Mouse (Mus musculus) liver, embryonic 16.5 days (tissue): ENCODE data around the gene Rtl6. TPM values are rescaled to one million over a fixed set of nuclear protein-coding genes. Genes with fewer than 3 reads are reported as not detected.

Experiments
- ATAC-seq: fragments of 200-750 bp; cut with Nextera tagmentation; 2 replicates; pipeline ENCODE4 v1.8.0; 2017; ENCODE audit warnings: low read depth, mild to moderate bottlenecking, moderate number of reproducible peaks, moderate library complexity
- H3K27ac ChIP-seq: fragments of 300-500 bp; sonication (generic); 2 replicates; pipeline ENCODE4 v1.5.1; 2014; ENCODE audit warnings: mild to moderate bottlenecking, low read length
- H3K27me3 ChIP-seq: fragments of 300-500 bp; sonication (generic); 2 replicates; pipeline ENCODE4 v1.6.1; 2014; ENCODE audit warnings: low read depth, low read length, mixed read lengths; ENCODE audit not compliant: control insufficient read depth, insufficient read depth
- H3K36me3 ChIP-seq: fragments of 300-500 bp; sonication (generic); 2 replicates; pipeline ENCODE4 v1.6.1; 2014; ENCODE audit warnings: mild to moderate bottlenecking; ENCODE audit not compliant: control insufficient read depth, insufficient read depth
- H3K4me1 ChIP-seq: fragments of 300-500 bp; sonication (generic); 2 replicates; pipeline ENCODE4 v1.6.1; 2014; ENCODE audit warnings: low read depth, low read length, mixed read lengths; ENCODE audit not compliant: control insufficient read depth
- H3K4me2 ChIP-seq: fragments of 300-500 bp; sonication (generic); 2 replicates; pipeline ENCODE4 v1.6.1; 2014; ENCODE audit warnings: low read depth, low read length, mixed read lengths
- H3K4me3 ChIP-seq: fragments of 300-500 bp; sonication (generic); 2 replicates; pipeline ENCODE4 v1.5.1; 2014; ENCODE audit warnings: low read depth, mild to moderate bottlenecking, low read length
- H3K9ac ChIP-seq: fragments of 300-500 bp; sonication (generic); 2 replicates; pipeline ENCODE4 v1.6.1; 2014; ENCODE audit warnings: low read depth, low read length
- H3K9me3 ChIP-seq: fragments of 300-500 bp; sonication (generic); replicated peaks from 2 replicates; pipeline ENCODE4 v1.6.1; 2016; ENCODE audit warnings: low read length; ENCODE audit not compliant: control insufficient read depth
- WGBS: fragments of 180-500 bp; shearing (Covaris S2); extraction: QIAGEN DNeasy Blood & Tissue Kit; methylation state at CpG from one replicate; pipeline ENCODE4 v1.1.7; 2014; ENCODE audit not compliant: insufficient replicate concordance; 5-methylcytosine and 5-hydroxymethylcytosine counted together
- polyA plus RNA-seq: library from polyadenylated mRNA; unstranded; fragments of >200 nt; fragmentation: Nextera tagmentation; extraction: Ambion mirVana; gene quantifications from 2 replicates; pipeline ENCODE4 v1.2.1, GENCODE M21; 2015

Rtl6 gene
- polyA plus RNA-seq, 1 experiment from 2014 or later: 1.0 TPM

GRCm38 (mm10) chr15:84592240-84592639, 34.6 kb upstream of the Rtl6 start:
- H3K4me2 ChIP-seq: no peak overlapping the region
- no peak overlapping the region for H3K9ac ChIP-seq
- no peaks in the 10 kb centered on the region; the same call in 1 of the 2 replicates for H3K4me1 ChIP-seq
- 45% methylated on average over 5 of the region's 5 CpGs for WGBS
- H3K9me3 ChIP-seq: no peaks in the 10 kb centered on the region
- H3K27me3 ChIP-seq: no peaks in the 10 kb centered on the region
- no peak overlapping the region for H3K27ac ChIP-seq
- H3K4me3 ChIP-seq: no peak overlapping the region
- ATAC-seq: no peak
- H3K36me3 ChIP-seq: no peaks in the 10 kb centered on the region

DNA sequence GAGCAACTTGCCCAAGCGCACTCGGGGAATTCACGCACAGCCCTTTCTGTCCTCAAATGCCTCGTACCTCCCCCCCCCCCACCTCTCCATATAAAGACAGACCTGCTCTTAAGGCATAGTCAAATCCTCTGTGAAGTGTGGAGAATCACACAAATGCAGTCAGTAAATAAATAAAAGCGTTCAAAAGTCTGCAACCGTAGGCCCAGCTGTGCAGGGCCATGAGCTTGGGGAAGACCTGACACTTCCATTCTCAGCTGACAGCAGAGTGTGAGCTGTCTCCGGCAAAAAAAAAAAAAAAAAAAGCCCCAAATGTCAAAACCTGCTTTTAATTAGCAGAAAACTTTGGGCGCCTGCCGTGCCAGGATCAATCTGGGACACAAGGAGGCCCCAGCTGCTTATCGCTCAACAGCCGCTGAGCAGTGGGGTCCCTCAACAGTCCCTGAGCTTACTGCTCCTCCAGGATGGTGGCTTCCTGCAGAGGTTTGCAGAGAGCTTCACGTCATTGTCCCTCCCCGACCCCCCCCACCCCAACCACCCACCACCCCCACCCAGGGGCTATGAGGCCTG, 34.0 kb upstream of the Rtl6 start:
- H3K9me3 ChIP-seq: no peaks in the 10 kb centered on the region
- H3K9ac ChIP-seq: no peak overlapping the region
- H3K4me3 ChIP-seq: no peak overlapping the region
- ATAC-seq: no peak
- H3K4me1 ChIP-seq: no peaks in the 10 kb centered on the region; the same call in 1 of the 2 replicates
- H3K27ac ChIP-seq: no peak overlapping the region
- 52% methylated on average over 13 of the region's 13 CpGs for WGBS
- H3K27me3 ChIP-seq: no peaks in the 10 kb centered on the region
- no peaks in the 10 kb centered on the region for H3K36me3 ChIP-seq
- H3K4me2 ChIP-seq: no peak overlapping the region

GRCm38 (mm10) chr15:84588371-84588821, 30.8 kb upstream of the Rtl6 start:
- Histone ChIP-seq H3K36me3 (no peaks in the 10 kb centered on the region), H3K4me2 (no peak overlapping the region), H3K27ac (no peak overlapping the region), H3K9ac (no peak overlapping the region), H3K9me3 (no peaks in the 10 kb centered on the region), H3K27me3 (no peaks in the 10 kb centered on the region), H3K4me3 (no peak overlapping the region), H3K4me1 (no peaks in the 10 kb centered on the region; the same call in 1 of the 2 replicates)
- 42% methylated on average over 4 of the region's 4 CpGs for WGBS
- ATAC-seq: no peak

DNA sequence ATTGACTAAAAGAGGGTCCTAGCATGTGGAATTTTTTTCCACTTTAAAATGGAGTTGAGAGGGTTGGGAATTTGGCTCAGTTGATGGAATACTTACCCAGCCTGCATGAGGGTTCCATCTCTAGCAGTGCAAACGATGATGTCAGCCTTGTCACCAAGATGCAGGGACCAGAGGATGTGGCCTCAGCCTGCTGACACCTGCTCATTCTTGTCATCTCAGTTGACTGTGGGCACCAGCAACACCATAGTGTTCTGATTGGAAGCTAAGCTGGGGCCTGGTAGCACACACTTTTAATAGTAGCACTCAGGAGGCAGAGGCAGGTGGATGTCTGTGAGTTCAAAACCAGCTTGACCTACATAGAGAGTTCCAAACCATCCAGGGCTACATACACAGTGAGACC, 21.0 kb upstream of the Rtl6 start:
- H3K36me3 ChIP-seq: no peaks in the 10 kb centered on the region
- no peak overlapping the region for H3K27ac ChIP-seq
- no peaks in the 10 kb centered on the region for H3K27me3 ChIP-seq
- no peak overlapping the region for H3K4me2 ChIP-seq
- no peak overlapping the region for H3K9ac ChIP-seq
- no peaks in the 10 kb centered on the region; the same call in 1 of the 2 replicates for H3K9me3 ChIP-seq
- ATAC-seq: no peak
- H3K4me1 ChIP-seq: no peaks in the 10 kb centered on the region
- WGBS: 55% methylated on average over 1 of the region's 1 CpGs
- H3K4me3 ChIP-seq: no peak overlapping the region

- Histone ChIP-seq H3K4me1 (no peaks in the 10 kb centered on the region), H3K9me3 (no peaks in the 10 kb centered on the region; the same call in 1 of the 2 replicates), H3K36me3 (no peaks in the 10 kb centered on the region), H3K27ac (no peak overlapping the region), H3K4me2 (no peak overlapping the region), H3K9ac (no peak overlapping the region), H3K27me3 (no peaks in the 10 kb centered on the region), H3K4me3 (no peak overlapping the region)
- ATAC-seq: no peak
- 60% methylated on average over 4 of the region's 4 CpGs for WGBS
Measured at GRCm38 (mm10) chr15:84577019-84577418, 19.4 kb upstream of the Rtl6 start.

DNA sequence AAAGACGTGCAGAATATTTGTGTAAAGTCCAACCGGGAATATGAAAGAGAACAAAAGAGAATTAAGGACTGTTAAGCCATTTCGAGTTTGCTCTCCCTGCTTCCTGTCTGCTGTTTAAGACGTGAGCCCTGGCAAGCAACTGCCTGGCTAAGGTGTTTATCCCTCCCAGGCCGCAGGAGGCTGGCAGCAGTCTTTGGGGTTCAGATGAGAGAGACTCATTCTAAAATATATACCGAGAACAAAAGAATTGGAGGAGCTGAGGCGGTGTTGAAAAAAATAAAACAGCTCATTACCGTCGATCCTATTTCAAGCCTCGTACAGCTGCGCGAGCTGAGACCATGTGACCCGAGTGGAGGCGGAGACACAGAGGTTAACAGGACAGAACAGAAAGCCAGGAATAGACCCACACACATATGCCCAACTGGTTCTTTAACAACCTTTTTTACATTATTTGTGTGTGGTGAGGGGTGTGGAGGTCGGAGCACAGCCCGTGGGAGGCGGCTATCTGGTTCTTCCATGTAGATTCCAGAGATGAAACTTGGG, 9.0 kb upstream of the Rtl6 start:
- H3K36me3 ChIP-seq: no peaks in the 10 kb centered on the region
- H3K9me3 ChIP-seq: no peaks in the 10 kb centered on the region
- 55% methylated on average over 17 of the region's 17 CpGs for WGBS
- H3K27ac ChIP-seq: no peak overlapping the region
- no peak for ATAC-seq
- no peaks in the 10 kb centered on the region for H3K27me3 ChIP-seq
- H3K4me3 ChIP-seq: no peak overlapping the region
- no peak overlapping the region for H3K9ac ChIP-seq
- H3K4me1 ChIP-seq: no peaks in the 10 kb centered on the region
- H3K4me2 ChIP-seq: no peak overlapping the region

DNA sequence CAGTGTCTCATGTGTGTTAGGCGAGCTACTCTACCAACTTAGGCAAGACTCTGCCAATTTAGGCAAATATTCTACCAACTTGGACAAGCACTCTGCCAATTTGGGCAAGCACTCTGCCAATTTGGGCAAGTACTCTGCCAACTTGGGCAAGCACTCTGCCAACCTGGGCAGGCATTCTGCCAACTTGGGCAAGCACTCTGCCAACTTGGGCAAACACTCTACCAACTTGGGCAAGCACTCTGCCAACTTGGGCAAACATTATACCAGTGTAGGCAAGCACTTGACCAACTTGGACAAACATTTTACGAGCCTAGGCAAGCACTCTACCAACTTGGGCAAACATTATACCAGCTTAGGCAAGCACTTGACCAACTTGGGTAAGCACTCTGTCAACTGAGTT, 3.9 kb upstream of the Rtl6 start:
- WGBS: 35% methylated on average over 2 of the region's 2 CpGs
- Histone ChIP-seq H3K9ac (no peak overlapping the region), H3K4me3 (no peak overlapping the region), H3K36me3 (no peaks in the 10 kb centered on the region), H3K4me2 (no peak overlapping the region), H3K4me1 (no peaks in the 10 kb centered on the region), H3K27ac (no peak overlapping the region), H3K9me3 (no peaks in the 10 kb centered on the region), H3K27me3 (no peaks in the 10 kb centered on the region)
- no peak for ATAC-seq

DNA sequence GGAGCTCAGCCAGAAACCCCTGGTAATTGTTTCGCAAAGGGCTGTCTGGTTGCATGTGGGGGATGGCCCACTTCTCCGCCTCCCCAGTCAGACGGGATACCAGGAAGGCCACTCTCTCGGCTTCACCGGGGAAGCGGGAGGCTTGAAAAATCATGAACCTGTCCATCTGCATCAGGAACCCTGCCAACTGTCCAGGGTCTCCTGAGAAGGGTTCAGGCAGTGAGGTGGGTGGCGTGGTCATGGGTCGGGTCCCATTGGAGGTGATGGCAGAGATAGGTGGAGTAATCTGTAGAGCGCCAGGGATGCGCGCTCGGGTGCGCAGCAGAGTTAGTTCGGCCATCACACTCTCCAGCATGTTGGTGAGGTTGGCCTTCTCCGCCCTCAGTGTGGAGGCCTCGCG, 949 bp downstream of the Rtl6 start:
- no peak overlapping the region for H3K4me3 ChIP-seq
- no peak overlapping the region for H3K27ac ChIP-seq
- ATAC-seq: no peak
- no peaks in the 10 kb centered on the region for H3K4me1 ChIP-seq
- no peaks in the 10 kb centered on the region for H3K9me3 ChIP-seq
- H3K4me2 ChIP-seq: no peak overlapping the region
- no peaks in the 10 kb centered on the region for H3K27me3 ChIP-seq
- 88% methylated on average over 17 of the region's 17 CpGs for WGBS
- H3K9ac ChIP-seq: no peak overlapping the region
- H3K36me3 ChIP-seq: no peaks in the 10 kb centered on the region

GRCm38 (mm10) chr15:84551065-84551464, 6.6 kb downstream of the Rtl6 start:
- Histone ChIP-seq H3K4me3 (no peak overlapping the region), H3K9me3 (no peaks in the 10 kb centered on the region), H3K4me1 (no peaks in the 10 kb centered on the region), H3K27ac (no peak overlapping the region), H3K27me3 (no peaks in the 10 kb centered on the region), H3K36me3 (no peaks in the 10 kb centered on the region), H3K4me2 (no peak overlapping the region), H3K9ac (no peak overlapping the region)
- no peak for ATAC-seq
- WGBS: 22% methylated on average over 4 of the region's 4 CpGs
